Mouse (Mus musculus) ES-E14 (cell line): ENCODE measurements at regions not wholly inside any gene's neighbourhood (a gene's known extent, or its start where the extent isn't known, plus 50 kb on each side); places are given as distances from the start of the nearest gene placed in this dataset.

ENCODE experiments used
- DNase-seq: peaks from one replicate; pipeline ENCODE4 v3.0.0-alpha.2; 2013; ENCODE audit warnings: low read depth, low spot score
- H3K27ac ChIP-seq: 2 replicates; pipeline ENCODE4 v1.5.1; 2012; ENCODE audit warnings: low read depth, mild to moderate bottlenecking, low read length, moderate library complexity, mixed read lengths; ENCODE audit not compliant: poor library complexity, insufficient read depth, severe bottlenecking
- H3K36me3 ChIP-seq: 2 replicates; pipeline ENCODE4 v1.6.1; 2012; ENCODE audit warnings: mild to moderate bottlenecking, low read length, moderate library complexity, mixed read lengths; ENCODE audit not compliant: control insufficient read depth, poor library complexity, insufficient read depth, severe bottlenecking
- H3K4me1 ChIP-seq, 2 experiments: fragments of 150-350 bp in 1 of 2; sonication (generic) in 1 of 2; 2 replicates each; pipeline ENCODE4 v1.6.1; 2012; ENCODE audit warnings: low read length in 2 of 2, mild to moderate bottlenecking in 1 of 2, mixed read lengths in 1 of 2; ENCODE audit not compliant: control insufficient read depth in 2 of 2, insufficient read depth in 2 of 2, poor library complexity in 1 of 2
- H3K4me3 ChIP-seq, 2 experiments: fragments of 150-350 bp in 1 of 2; sonication (generic) in 1 of 2; 2 replicates each; pipeline ENCODE4 v1.5.1; 2012; ENCODE audit warnings: low read length in 2 of 2, low read depth in 1 of 2, mild to moderate bottlenecking in 1 of 2, mixed read lengths in 1 of 2; ENCODE audit not compliant: insufficient read depth in 1 of 2, poor library complexity in 1 of 2, severe bottlenecking in 1 of 2
- H3K9ac ChIP-seq: 2 replicates; pipeline ENCODE4 v1.6.1; 2012; ENCODE audit warnings: low read depth, mild to moderate bottlenecking, low read length, mixed read lengths; ENCODE audit not compliant: poor library complexity, insufficient read depth, severe bottlenecking
- H3K9me3 ChIP-seq: fragments of 150-350 bp; sonication (generic); 2 replicates; pipeline ENCODE4 v1.6.1; 2012; ENCODE audit warnings: low read depth, mild to moderate bottlenecking, low read length; ENCODE audit not compliant: control insufficient read depth, insufficient read depth
- CHD2 ChIP-seq: IDR thresholded peaks from 2 replicates; pipeline ENCODE4 v1.6.1; 2014; ENCODE audit warnings: mild to moderate bottlenecking, low read depth, low read length, inconsistent platforms
- HCFC1 ChIP-seq: IDR thresholded peaks from 2 replicates; pipeline ENCODE4 v1.6.1; 2012; ENCODE audit warnings: low read length, inconsistent platforms, borderline replicate concordance; ENCODE audit not compliant: insufficient read depth
- MAFK ChIP-seq: IDR thresholded peaks from 2 replicates; pipeline ENCODE4 v1.6.1; 2014; ENCODE audit warnings: mild to moderate bottlenecking, low read depth, low read length, inconsistent platforms; ENCODE audit not compliant: insufficient read depth
- ZC3H11A ChIP-seq: IDR thresholded peaks from 2 replicates; pipeline ENCODE4 v1.6.1; 2012; ENCODE audit warnings: low read depth, mild to moderate bottlenecking, inconsistent platforms, low read length, borderline replicate concordance
- ZNF384 ChIP-seq: IDR thresholded peaks from 2 replicates; pipeline ENCODE4 v1.6.1; 2012; ENCODE audit warnings: low read depth, low read length, inconsistent platforms
- in situ Hi-C, 2 experiments: fragments of 600-800 bp; cut with MboI; formaldehyde crosslinking; loops; one replicate each; pipeline ENCODE4 v1.15.1; 2025; ENCODE audit warnings: low sequenced_read_pairs in 2 of 2, inconsistent platforms in 1 of 2; ENCODE audit not compliant: unreplicated experiment in 2 of 2

DNA sequence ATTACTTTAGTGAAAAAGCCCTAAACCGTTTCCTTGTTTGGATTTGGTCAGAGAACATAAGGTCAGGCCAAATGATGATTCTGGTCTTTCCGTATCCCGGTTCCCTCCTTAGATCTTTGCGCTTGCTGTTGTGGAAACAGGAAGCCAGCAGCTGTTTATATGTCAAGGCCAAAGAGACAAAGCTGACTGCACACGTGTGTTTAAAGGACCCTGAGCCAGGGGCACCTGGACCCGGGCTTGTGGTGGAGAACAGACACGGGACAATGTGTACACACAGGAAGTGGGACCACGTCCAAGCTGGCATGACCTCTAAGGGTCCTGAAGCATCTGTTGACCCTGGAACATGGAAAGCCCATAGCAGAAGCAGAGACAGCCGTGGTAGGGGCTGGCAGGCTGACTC is 233.4 kb upstream of the Stt3b start:
- Histone ChIP-seq H3K27ac (no peak overlapping the region), H3K36me3 (no peaks in the 10 kb centered on the region), H3K9ac (no peak overlapping the region), H3K9me3 (no peaks in the 10 kb centered on the region), H3K4me3 (no peak overlapping the region), H3K4me1 (peaks cover 10 to 15% of the 10 kb centered on the region in 2 experiments)
- in situ Hi-C loops: no loop called here
- TF ChIP-seq ZNF384 (no peak), HCFC1 (no peak), MAFK (no peak), ZC3H11A (no peak), CHD2 (no peak)
- DNase-seq: no peak

- in situ Hi-C loops: no loop called here
- no peak for TF ChIP-seq HCFC1
- TF ChIP-seq ZC3H11A: no peak
- no peak for TF ChIP-seq MAFK
- no peak for TF ChIP-seq ZNF384
- no peak for TF ChIP-seq CHD2
Measured at GRCm38 (mm10) chr9:115545178-115545577, 235.0 kb upstream of the Stt3b start.

GRCm38 (mm10) chr9:115545792-115546191 is 235.6 kb upstream of the Stt3b start:
- H3K27ac ChIP-seq: no peak overlapping the region
- peaks cover 10 to 20% of the 10 kb centered on the region in 2 experiments for H3K4me1 ChIP-seq
- H3K9me3 ChIP-seq: no peaks in the 10 kb centered on the region
- no peak overlapping the region for H3K4me3 ChIP-seq
- no peaks in the 10 kb centered on the region for H3K36me3 ChIP-seq
- in situ Hi-C loops: no loop called here
- H3K9ac ChIP-seq: no peak overlapping the region
- DNase-seq: peak; percentile 63
- TF ChIP-seq MAFK (no peak), ZC3H11A (no peak), HCFC1 (no peak), CHD2 (0 out of 2 replicates have a peak, but pooled peaks have one; percentile 29), ZNF384 (peak; percentile 44; the same call in 1 of the 2 replicates)

More at GRCm38 (mm10) chr9:115545178-115545577, 235.0 kb upstream of the Stt3b start:
- no peak overlapping the region for H3K27ac ChIP-seq
- DNase-seq: no peak
- no peak overlapping the region for H3K9ac ChIP-seq
- H3K36me3 ChIP-seq: no peaks in the 10 kb centered on the region
- no peaks in the 10 kb centered on the region for H3K9me3 ChIP-seq
- H3K4me3 ChIP-seq: no peak overlapping the region
- H3K4me1 ChIP-seq: peaks cover 10 to 20% of the 10 kb centered on the region in 2 experiments

- Histone ChIP-seq H3K27ac (no peak overlapping the region), H3K9me3 (no peaks in the 10 kb centered on the region), H3K4me1 (peaks cover 10 to 20% of the 10 kb centered on the region in 2 experiments), H3K36me3 (no peaks in the 10 kb centered on the region), H3K9ac (no peak overlapping the region), H3K4me3 (no peak overlapping the region)
- TF ChIP-seq ZNF384 (no peak), MAFK (0 out of 2 replicates have a peak, but pooled peaks have one; percentile 28), ZC3H11A (no peak), CHD2 (no peak), HCFC1 (no peak)
- in situ Hi-C loops: no loop called here
- DNase-seq: no peak
Measured at GRCm38 (mm10) chr9:115547625-115548325, 237.6 kb upstream of the Stt3b start.
